Mouse (Mus musculus) adipose tissue, adult 10 weeks (tissue): ENCODE measurements around the gene Slc25a24. TPM values are rescaled to one million over a fixed set of nuclear protein-coding genes. Genes with fewer than 3 reads are reported as not detected.

Source experiments
- polyA plus RNA-seq: library from polyadenylated mRNA; stranded (reverse); fragments of 350-450 nt; fragmentation: Illumina TruSeq; extraction: RNeasy Lipid Tissue Mini Kit (QIAGEN cat#74804); gene quantifications from one replicate; pipeline ENCODE4 v1.2.3, GENCODE M21; 2014; ENCODE audit warnings: low read depth, low replicate concordance

The Slc25a24 gene
- 9.3 TPM for polyA plus RNA-seq

GRCm38 (mm10) chr3:109122641-109123530, at the start of gene Slc25a24:
TSS of gene Slc25a24 (plus strand) at chr3:109123149.

GRCm38 (mm10) chr3:109080169-109080568, 42.8 kb upstream of the Slc25a24 start, which contains the start of gene Slc25a54:
TSS of gene Slc25a54 (plus strand) at chr3:109080469.

Other genes with a start within 250 kb of the Slc25a24 start
- gene Fndc7, start 233.1 kb upstream of the Slc25a24 start, polyA plus RNA-seq, result 6.6 TPM
- gene Prpf38b, start 211.4 kb upstream of the Slc25a24 start, polyA plus RNA-seq, result 117 TPM
- 1.6 TPM for gene Henmt1, start 183.3 kb upstream of the Slc25a24 start, polyA plus RNA-seq
- not detected for gene Gm9857, start 182.7 kb upstream of the Slc25a24 start, polyA plus RNA-seq
- 38.6 TPM for gene Fam102b, start 95.5 kb upstream of the Slc25a24 start, polyA plus RNA-seq
- gene Slc25a54, start 42.7 kb upstream of the Slc25a24 start, polyA plus RNA-seq, result not detected
- 7.6 TPM for gene Vav3, start 217.5 kb downstream of the Slc25a24 start, polyA plus RNA-seq